In the genomic region with DNA sequence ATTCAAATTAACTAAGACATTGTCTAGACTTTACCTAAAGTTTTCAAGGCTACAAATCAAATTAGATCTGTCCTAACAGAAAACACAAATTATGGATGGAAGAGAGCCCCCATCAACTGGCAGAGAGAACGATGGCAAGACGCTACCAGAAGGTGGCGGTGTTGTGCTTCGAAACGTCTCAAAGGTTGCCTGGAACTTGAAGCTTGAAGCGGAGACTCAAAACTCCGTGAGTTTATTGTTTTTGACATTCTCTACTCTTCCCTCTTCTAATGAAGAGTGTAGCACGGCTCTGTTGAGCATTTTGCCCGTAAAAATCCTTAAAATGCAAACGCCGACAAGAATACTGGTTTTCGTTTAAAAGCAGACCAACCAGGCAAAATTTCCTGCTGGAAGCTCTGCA, we compare ENCODE assay signal across 8 mouse cellular contexts.
DNase-seq lines count a peak whose midpoint lies in the region; ATAC-seq lines count a peak whose summit lies in the region.

No protein-coding gene starts in this region.

- peak overlapping the region; percentile 44; the same call in 1 of the 2 replicates for H3K9ac ChIP-seq in embryonic facial prominence, embryonic 14.5 days (ENCODE audit: low read depth, low read length)
- H3K9ac ChIP-seq in kidney, embryonic 14.5 days (ENCODE audit: low read depth, low read length), result peak overlapping the region; percentile 25; the same call in 1 of the 2 replicates

- H3K4me2 ChIP-seq in embryonic facial prominence, embryonic 14.5 days (ENCODE audit: low read depth, low read length), result peak overlapping the region; percentile 60
- peak overlapping the region; percentile 51 for H3K4me2 ChIP-seq in kidney, embryonic 14.5 days (replicated peaks; ENCODE audit: low read depth, low read length)

- WGBS in embryonic facial prominence, embryonic 14.5 days, result 3% methylated on average over 12 of the region's 12 CpGs
- WGBS in heart, embryonic 10.5 days, result 2% methylated on average over 12 of the region's 12 CpGs
- WGBS in kidney, embryonic 14.5 days, result 5% methylated on average over 12 of the region's 12 CpGs

- DNase-seq in 3T3-L1 (ENCODE audit: low read depth, low spot score), result peak; percentile 86
- peak; percentile 40 to 58 for DNase-seq in adrenal gland, postnatal 4 days (ENCODE audit: low spot score in 2 of 2)
- DNase-seq in embryonic facial prominence, embryonic 14.5 days (ENCODE audit: low spot score), result peak; percentile 90
- peak; percentile 86 for DNase-seq in heart, embryonic 10.5 days (ENCODE audit: low spot score)
- DNase-seq in liver, result peak; percentile 78
- peak; percentile 65 to 87 for DNase-seq in spleen, postnatal 4 days (ENCODE audit: low spot score in 2 of 2)

- H3K27ac ChIP-seq in embryonic facial prominence, embryonic 14.5 days (replicated peaks; ENCODE audit: low read depth, low read length), result no peak overlapping the region
- H3K27ac ChIP-seq in heart, embryonic 10.5 days, result peak overlapping the region; percentile 33; the same call in 1 of the 2 replicates
- no peak overlapping the region for H3K27ac ChIP-seq in kidney, embryonic 14.5 days (ENCODE audit: low read depth, low read length)

- H3K4me1 ChIP-seq in embryonic facial prominence, embryonic 14.5 days (ENCODE audit: control insufficient read depth, insufficient read depth, low read length), result peaks cover 3% of the 10 kb centered on the region; the same call in 1 of the 2 replicates
- H3K4me1 ChIP-seq in heart, embryonic 10.5 days, result 0 out of 2 replicates have a peak, but pooled peaks cover 13% of the 10 kb centered on the region
- 0 out of 2 replicates have a peak, but pooled peaks cover 6% of the 10 kb centered on the region for H3K4me1 ChIP-seq in kidney, embryonic 14.5 days (ENCODE audit: control insufficient read depth, insufficient read depth, low read length)

- peak overlapping the region; percentile 28 for H3K4me3 ChIP-seq in embryonic facial prominence, embryonic 14.5 days (ENCODE audit: low read depth, low read length)
- H3K4me3 ChIP-seq in heart, embryonic 10.5 days, result peak overlapping the region; percentile 50
- peak overlapping the region; percentile 30 for H3K4me3 ChIP-seq in kidney, embryonic 14.5 days (ENCODE audit: low read length)

- no peaks in the 10 kb centered on the region for H3K9me3 ChIP-seq in embryonic facial prominence, embryonic 14.5 days (ENCODE audit: control insufficient read depth, low read length)
- H3K9me3 ChIP-seq in heart, embryonic 10.5 days, result 0 out of 2 replicates have a peak, but pooled peaks cover 2% of the 10 kb centered on the region
- no peaks in the 10 kb centered on the region for H3K9me3 ChIP-seq in kidney, embryonic 14.5 days (ENCODE audit: control insufficient read depth, low read length)

- no peaks in the 10 kb centered on the region; the same call in 1 of the 2 replicates for H3K27me3 ChIP-seq in embryonic facial prominence, embryonic 14.5 days (replicated peaks; ENCODE audit: control insufficient read depth, insufficient read depth, low read length)
- no peaks in the 10 kb centered on the region for H3K27me3 ChIP-seq in heart, embryonic 10.5 days (ENCODE audit: insufficient read depth, poor library complexity, severe bottlenecking)
- H3K27me3 ChIP-seq in kidney, embryonic 14.5 days (ENCODE audit: control insufficient read depth, insufficient read depth, low read length), result no peaks in the 10 kb centered on the region

- no peak for ATAC-seq in embryonic facial prominence, embryonic 14.5 days (ENCODE audit: low read depth)
- no peak for ATAC-seq in kidney, embryonic 14.5 days (ENCODE audit: low FRiP score, low TSS enrichment)
- ATAC-seq in monocyte, adult 5-6 weeks (replicated peaks; ENCODE audit: insufficient number of reproducible peaks, low FRiP score, low TSS enrichment, poor library complexity, severe bottlenecking), result peak; percentile 59; the same call in 1 of the 2 replicates

- no peaks in the 10 kb centered on the region for H3K36me3 ChIP-seq in embryonic facial prominence, embryonic 14.5 days (ENCODE audit: control insufficient read depth, insufficient read depth, low read length)
- no peaks in the 10 kb centered on the region for H3K36me3 ChIP-seq in heart, embryonic 10.5 days
- H3K36me3 ChIP-seq in kidney, embryonic 14.5 days (ENCODE audit: control insufficient read depth, insufficient read depth, low read length), result no peaks in the 10 kb centered on the region
